Comparison of ENCODE assay signal across 10 mouse cellular contexts in the genomic region with DNA sequence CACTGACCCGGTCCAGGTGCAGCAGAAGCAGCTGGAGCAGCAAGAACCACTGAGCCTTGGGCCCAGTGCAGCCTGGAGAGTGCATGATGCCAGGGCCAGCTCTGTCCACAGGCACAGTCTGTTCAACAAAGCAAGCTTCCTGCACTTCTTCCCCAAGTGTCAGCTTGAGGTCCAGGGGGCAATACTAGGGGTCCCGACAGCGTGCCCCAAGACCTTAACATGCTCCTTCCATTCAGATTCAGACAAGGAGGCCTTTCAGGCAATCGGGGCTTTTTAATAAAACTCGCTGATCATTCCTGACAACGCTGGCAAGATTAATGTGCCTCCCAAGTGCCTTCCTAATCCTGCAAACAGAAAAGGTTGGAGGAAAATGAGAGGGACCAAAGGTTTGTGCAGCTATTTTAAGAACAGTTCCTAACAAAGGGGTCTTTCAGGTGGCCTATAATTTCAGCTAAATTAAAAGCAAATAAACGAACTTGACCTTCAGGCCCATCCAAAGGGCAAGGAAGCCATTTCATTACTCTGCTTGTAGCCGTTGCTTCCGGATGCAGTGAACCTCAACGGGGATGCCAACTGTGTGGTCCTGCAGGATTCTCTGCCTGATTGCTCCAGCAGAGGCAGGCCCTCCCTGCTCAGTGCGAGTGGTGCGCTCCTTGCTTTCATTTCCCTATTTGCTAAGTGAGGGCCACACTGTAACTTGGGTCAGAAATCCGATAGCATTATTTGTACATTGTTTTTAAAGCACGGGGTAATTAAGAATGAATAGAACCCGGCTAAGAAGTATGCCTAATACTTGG. TPM values are rescaled to one million over a fixed set of nuclear protein-coding genes. Genes with fewer than 3 reads are reported as not detected.
DNase-seq lines count a peak whose midpoint lies in the region; ATAC-seq lines count a peak whose summit lies in the region.
"Had no signal": no experiment of that assay in that cellular context is flagged by ENCODE, and none has a peak within 500 bp of the region (broad histone marks: within the 10 kb centered on the region; RNA-seq: fewer than 3 reads in every experiment).

No protein-coding gene starts in this region.

- no peaks in the 10 kb centered on the region for H3K36me3 ChIP-seq in heart, embryonic 11.5 days (ENCODE audit: control insufficient read depth, insufficient read depth, low read length)
- H3K36me3 ChIP-seq: heart, embryonic 13.5 days; liver, embryonic 12.5 days had no signal

- H3K4me3 ChIP-seq in heart, embryonic 11.5 days (ENCODE audit: low read depth, low read length) = no peak overlapping the region
- H3K4me3 ChIP-seq: heart, embryonic 13.5 days; liver, embryonic 12.5 days had no signal

- H3K4me2 ChIP-seq in heart, embryonic 11.5 days = no peak overlapping the region
- H3K4me2 ChIP-seq: heart, embryonic 13.5 days; liver, embryonic 12.5 days had no signal

- no peaks in the 10 kb centered on the region for H3K9me3 ChIP-seq in heart, embryonic 11.5 days (replicated peaks; ENCODE audit: control insufficient read depth, low read length)
- H3K9me3 ChIP-seq: heart, embryonic 13.5 days; liver, embryonic 12.5 days had no signal

- WGBS in heart, embryonic 11.5 days (ENCODE audit: insufficient replicate concordance) = 65% methylated on average over 15 of the region's 15 CpGs

- ATAC-seq in heart, embryonic 11.5 days (replicated peaks; ENCODE audit: insufficient number of reproducible peaks, low FRiP score, low TSS enrichment) = no peak
- ATAC-seq: liver, embryonic 12.5 days had no signal

- no peaks in the 10 kb centered on the region for H3K4me1 ChIP-seq in heart, embryonic 11.5 days (ENCODE audit: control insufficient read depth, insufficient read depth, low read length)
- H3K4me1 ChIP-seq: heart, embryonic 13.5 days; liver, embryonic 12.5 days had no signal

- H3K27me3 ChIP-seq in heart, embryonic 11.5 days (ENCODE audit: control insufficient read depth, insufficient read depth, low read length) = no peaks in the 10 kb centered on the region
- H3K27me3 ChIP-seq: heart, embryonic 13.5 days; liver, embryonic 12.5 days had no signal

- peak; percentile 71 for DNase-seq in heart, adult 11 months
- DNase-seq in forelimb bud, embryonic 11.5 days (ENCODE audit: low read depth, low spot score) = peak; percentile 74
- DNase-seq in kidney, postnatal 36 days = peak; percentile 12 to 40
- DNase-seq in retina, embryonic 14.5 days (ENCODE audit: low spot score) = peak; percentile 74
- DNase-seq in frontal cortex, postnatal 10 days (ENCODE audit: low spot score in 2 of 2) = no peak
- no peak for DNase-seq in thymus, adult 18-20 months
- no peak for DNase-seq in spleen, postnatal 14 days (ENCODE audit: low spot score in 2 of 2)

- H3K27ac ChIP-seq in heart, embryonic 11.5 days (ENCODE audit: low read depth, low read length) = no peak overlapping the region
- H3K27ac ChIP-seq: heart, embryonic 13.5 days; liver, embryonic 12.5 days had no signal

- H3K9ac ChIP-seq in heart, embryonic 11.5 days (ENCODE audit: low read depth, low read length) = no peak overlapping the region
- H3K9ac ChIP-seq: heart, embryonic 13.5 days; liver, embryonic 12.5 days had no signal

RNA-seq across cellular contexts. Expression of a gene that starts 31.2 kb away (rescaled TPM):
- 11.4 and 12.1 TPM in 2 replicates for polyA plus RNA-seq in heart, embryonic 11.5 days (2014; fragmentation: Nextera tagmentation; extraction: Ambion mirVana)

Comparison
In these comparisons a context has a peak if more than half of its experiments do, and no peak if none do; other contexts are left out.
1. DNase-seq: peak in heart, adult 11 months (single experiment), forelimb bud, embryonic 11.5 days (single experiment), kidney, postnatal 36 days (2 of 2) and retina, embryonic 14.5 days (single experiment); none in frontal cortex, postnatal 10 days (0 of 2), thymus, adult 18-20 months (0 of 2) and spleen, postnatal 14 days (0 of 2).